Mouse (Mus musculus) myocyte (in vitro differentiated cells): ENCODE measurements around the gene Tchp.

Experiments used
- CEBPB ChIP-seq: IDR thresholded peaks from 2 replicates; pipeline ENCODE4 v1.6.1; 2011; ENCODE audit warnings: mild to moderate bottlenecking, moderate library complexity; ENCODE audit not compliant: poor library complexity, insufficient read depth, severe bottlenecking
- E2F4 ChIP-seq: IDR thresholded peaks from one replicate; pipeline ENCODE4 v1.6.1; 2011; ENCODE audit warnings: mild to moderate bottlenecking, control low read depth, moderate library complexity; ENCODE audit not compliant: insufficient read depth
- MAX ChIP-seq: IDR thresholded peaks from one replicate; pipeline ENCODE4 v1.6.1; 2011; ENCODE audit warnings: low read depth, mild to moderate bottlenecking, control low read depth
- MYOD1 ChIP-seq, 3 experiments: IDR thresholded peaks; one replicate each; pipeline ENCODE4 v1.6.1; 2011; ENCODE audit warnings: control low read depth in 2 of 3, low read depth in 2 of 3, mild to moderate bottlenecking in 2 of 3, moderate library complexity in 1 of 3; ENCODE audit not compliant: insufficient read length in 2 of 3, control insufficient read depth in 1 of 3
- MYOG ChIP-seq, 3 experiments: IDR thresholded peaks; one replicate each; pipeline ENCODE4 v1.6.1; 2011; ENCODE audit warnings: control low read depth in 2 of 3, low read depth in 2 of 3, mild to moderate bottlenecking in 2 of 3; ENCODE audit not compliant: insufficient read length in 2 of 3, control insufficient read depth in 1 of 3, insufficient read depth in 1 of 3
- POLR2A ChIP-seq: IDR thresholded peaks from one replicate; pipeline ENCODE4 v1.6.1; 2011; ENCODE audit warnings: low read depth, mild to moderate bottlenecking, control low read depth, moderate library complexity; ENCODE audit not compliant: insufficient read length
- POLR2AphosphoS2 ChIP-seq: IDR thresholded peaks from one replicate; pipeline ENCODE4 v1.6.1; 2011; ENCODE audit warnings: low read depth, control low read depth; ENCODE audit not compliant: insufficient read length
- SRF ChIP-seq: IDR thresholded peaks from one replicate; pipeline ENCODE4 v1.6.1; 2011; ENCODE audit warnings: low read depth; ENCODE audit not compliant: control insufficient read depth, insufficient read length
- TCF12 ChIP-seq: IDR thresholded peaks from one replicate; pipeline ENCODE4 v1.6.1; 2011; ENCODE audit warnings: mild to moderate bottlenecking, control low read depth; ENCODE audit not compliant: poor library complexity, insufficient read depth, severe bottlenecking
- TCF3 ChIP-seq: IDR thresholded peaks from one replicate; pipeline ENCODE4 v1.6.1; 2011; ENCODE audit warnings: low read depth, control low read depth; ENCODE audit not compliant: insufficient read length
- USF1 ChIP-seq: IDR thresholded peaks from one replicate; pipeline ENCODE4 v1.6.1; 2011; ENCODE audit warnings: low read depth, mild to moderate bottlenecking, control low read depth, moderate library complexity

DNA sequence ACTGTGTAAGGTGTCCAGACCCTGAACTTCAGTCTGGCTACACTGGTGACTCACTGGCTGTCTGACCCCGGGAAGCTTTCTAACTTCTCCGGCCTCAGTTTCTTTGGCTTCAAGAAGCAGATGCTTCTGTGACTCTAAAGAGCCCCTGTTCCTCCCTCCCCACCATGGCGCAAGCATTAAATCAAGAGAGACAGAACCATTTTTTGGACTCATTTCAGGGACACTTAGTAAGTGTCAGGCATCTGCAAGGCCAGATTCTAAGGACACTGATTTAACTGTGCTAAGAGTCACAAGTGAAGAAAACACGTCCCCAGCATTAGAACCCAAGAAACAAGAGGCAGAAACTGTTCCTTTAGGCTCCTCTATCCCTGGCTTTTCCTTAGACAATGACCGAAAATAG lies 21.6 kb upstream of the Tchp start:
- TF ChIP-seq POLR2A: no peak
- no peak for TF ChIP-seq MYOD1 (IDR thresholded peaks at IDR 0.05; ENCODE audit: control insufficient read depth in 1 of 3, insufficient read length in 2 of 3, low read depth in 2 of 3)
- TF ChIP-seq TCF12: no peak
- TF ChIP-seq CEBPB: no peak
- no peak for TF ChIP-seq E2F4
- no peak for TF ChIP-seq SRF
- TF ChIP-seq MYOG (IDR thresholded peaks at IDR 0.05; ENCODE audit: control insufficient read depth in 1 of 3, insufficient read depth in 1 of 3, insufficient read length in 2 of 3, low read depth in 2 of 3): no peak
- no peak for TF ChIP-seq POLR2AphosphoS2
- no peak for TF ChIP-seq USF1
- no peak for TF ChIP-seq TCF3
- TF ChIP-seq MAX: no peak
